Mouse (Mus musculus) forebrain, embryonic 12.5 days (tissue): ENCODE measurements around the gene Ppp1r9b. TPM values are rescaled to one million over a fixed set of nuclear protein-coding genes. Genes with fewer than 3 reads are reported as not detected.

ENCODE experiments used
- ATAC-seq: fragments of 200-750 bp; cut with Nextera tagmentation; 2 replicates; pipeline ENCODE4 v1.8.0; 2017; ENCODE audit warnings: moderate TSS enrichment; ENCODE audit not compliant: low FRiP score
- H3K27ac ChIP-seq: fragments of 300-500 bp; sonication (generic); 2 replicates; pipeline ENCODE4 v1.5.1; 2016; ENCODE audit warnings: mild to moderate bottlenecking
- H3K27me3 ChIP-seq: fragments of 300-500 bp; sonication (generic); 2 replicates; pipeline ENCODE4 v1.6.1; 2016; ENCODE audit warnings: mild to moderate bottlenecking
- H3K36me3 ChIP-seq: fragments of 300-500 bp; sonication (generic); replicated peaks from 2 replicates; pipeline ENCODE4 v1.6.1; 2016; ENCODE audit warnings: mild to moderate bottlenecking
- H3K4me1 ChIP-seq: fragments of 300-500 bp; sonication (generic); 2 replicates; pipeline ENCODE4 v1.6.1; 2016
- H3K4me2 ChIP-seq: fragments of 300-500 bp; sonication (generic); 2 replicates; pipeline ENCODE4 v1.6.1; 2016; ENCODE audit warnings: mild to moderate bottlenecking, moderate library complexity
- H3K4me3 ChIP-seq: fragments of 300-500 bp; sonication (generic); replicated peaks from 2 replicates; pipeline ENCODE4 v1.5.1; 2016; ENCODE audit warnings: mild to moderate bottlenecking
- H3K9ac ChIP-seq: fragments of 300-500 bp; sonication (generic); 2 replicates; pipeline ENCODE4 v1.6.1; 2016; ENCODE audit warnings: mild to moderate bottlenecking
- H3K9me3 ChIP-seq: fragments of 300-500 bp; sonication (generic); 2 replicates; pipeline ENCODE4 v1.6.1; 2016
- WGBS: fragments of 180-500 bp; shearing (Covaris S2); methylation state at CpG from one replicate; pipeline ENCODE4 v1.1.7; 2016; 5-methylcytosine and 5-hydroxymethylcytosine counted together
- polyA plus RNA-seq: library from polyadenylated mRNA; unstranded; fragments of >200 nt; fragmentation: Nextera tagmentation; extraction: Ambion mirVana; gene quantifications from 2 replicates; pipeline ENCODE4 v1.2.1, GENCODE M21; 2016

The Ppp1r9b gene
- polyA plus RNA-seq, 1 experiment from 2014 or later = 16.6 TPM

- Histone ChIP-seq H3K4me3 (no peak overlapping the region), H3K27ac (no peak overlapping the region), H3K9ac (no peak overlapping the region), H3K27me3 (peaks cover 8% of the 10 kb centered on the region; the same call in 1 of the 2 replicates), H3K36me3 (no peaks in the 10 kb centered on the region), H3K4me1 (peaks cover 20% of the 10 kb centered on the region), H3K4me2 (no peak overlapping the region), H3K9me3 (no peaks in the 10 kb centered on the region)
- 55% methylated on average over 12 of the region's 13 CpGs for WGBS
- ATAC-seq = no peak
Observed at GRCm38 (mm10) chr11:95044185-95044870, 53.5 kb downstream of the Ppp1r9b start.

- peak; percentile 56 for ATAC-seq
- Histone ChIP-seq H3K4me3 (no peak overlapping the region), H3K9ac (no peak overlapping the region), H3K27me3 (no peaks in the 10 kb centered on the region; the same call in 1 of the 2 replicates), H3K4me2 (no peak overlapping the region), H3K27ac (no peak overlapping the region), H3K36me3 (no peaks in the 10 kb centered on the region), H3K4me1 (no peaks in the 10 kb centered on the region), H3K9me3 (no peaks in the 10 kb centered on the region)
- WGBS = 53% methylated on average over 9 of the region's 9 CpGs
Observed at GRCm38 (mm10) chr11:95046980-95047680, 56.3 kb downstream of the Ppp1r9b start.

GRCm38 (mm10) chr11:95053062-95053461 lies 62.2 kb downstream of the Ppp1r9b start:
- 85% methylated on average over 9 of the region's 9 CpGs for WGBS
- no peak for ATAC-seq

More at GRCm38 (mm10) chr11:95053062-95053461, 62.2 kb downstream of the Ppp1r9b start:
- H3K4me2 ChIP-seq = no peak overlapping the region
- H3K27me3 ChIP-seq = peaks cover 26% of the 10 kb centered on the region
- no peaks in the 10 kb centered on the region for H3K36me3 ChIP-seq
- no peak overlapping the region for H3K9ac ChIP-seq
- H3K9me3 ChIP-seq = no peaks in the 10 kb centered on the region
- H3K27ac ChIP-seq = no peak overlapping the region
- H3K4me3 ChIP-seq = no peak overlapping the region
- peaks cover 12% of the 10 kb centered on the region for H3K4me1 ChIP-seq

Other genes with a start within 250 kb of the Ppp1r9b start
- 0.27 TPM in 1 of 2 replicates, not detected in the other for gene Cdc34b, start 249.3 kb upstream of the Ppp1r9b start, polyA plus RNA-seq
- gene Tmem92, start 208.3 kb upstream of the Ppp1r9b start, polyA plus RNA-seq = not detected in 2 replicates
- 208 and 267 TPM in 2 replicates for gene Col1a1, start 54.8 kb upstream of the Ppp1r9b start, polyA plus RNA-seq
- gene Hils1, start 23.4 kb upstream of the Ppp1r9b start, polyA plus RNA-seq = not detected in 2 replicates
- not detected in 2 replicates for gene Sgca, start 14.7 kb upstream of the Ppp1r9b start, polyA plus RNA-seq
- 80.5 and 86.7 TPM in 2 replicates for gene Samd14, start 18.8 kb downstream of the Ppp1r9b start, polyA plus RNA-seq
- 17.3 and 19.4 TPM in 2 replicates for gene Pdk2, start 50.3 kb downstream of the Ppp1r9b start, polyA plus RNA-seq
- 3.8 and 5.2 TPM in 2 replicates for gene Itga3, start 85.8 kb downstream of the Ppp1r9b start, polyA plus RNA-seq
- 1.0 and 1.1 TPM in 2 replicates for gene Dlx3, start 129.1 kb downstream of the Ppp1r9b start, polyA plus RNA-seq
- gene Dlx4, start 155.2 kb downstream of the Ppp1r9b start, polyA plus RNA-seq = 0.20 TPM in 1 of 2 replicates, not detected in the other